Mouse (Mus musculus) thymus, adult 2 months (tissue): Measurements from ENCODE around the gene Utp6. TPM values are rescaled to one million over a fixed set of nuclear protein-coding genes. Genes with fewer than 3 reads are reported as not detected.

Experiments used
- DNase-seq: peaks from one replicate; pipeline ENCODE4 v3.0.0; 2021
- H3K27ac ChIP-seq: fragments of 200-500 bp; 2 replicates; pipeline ENCODE4 v1.5.1; 2012; ENCODE audit warnings: low read length, control low read depth; ENCODE audit not compliant: control insufficient read depth, insufficient read depth
- H3K27me3 ChIP-seq: fragments of 200-500 bp; 2 replicates; pipeline ENCODE4 v1.6.1; 2012; ENCODE audit warnings: mild to moderate bottlenecking, low read length, moderate library complexity, mixed read lengths; ENCODE audit not compliant: control insufficient read depth, insufficient read depth
- H3K36me3 ChIP-seq: fragments of 200-500 bp; 2 replicates; pipeline ENCODE4 v1.6.1; 2012; ENCODE audit warnings: mild to moderate bottlenecking, low read length, moderate library complexity; ENCODE audit not compliant: control insufficient read depth, insufficient read depth
- H3K4me1 ChIP-seq: fragments of 200-500 bp; replicated peaks from 2 replicates; pipeline ENCODE4 v1.6.1; 2012; ENCODE audit warnings: low read length; ENCODE audit not compliant: control insufficient read depth, insufficient read depth
- H3K4me3 ChIP-seq: fragments of 200-500 bp; 2 replicates; pipeline ENCODE4 v1.5.1; 2012; ENCODE audit warnings: mild to moderate bottlenecking, low read length, control low read depth, moderate library complexity; ENCODE audit not compliant: control insufficient read depth, insufficient read depth
- CTCF ChIP-seq: fragments of 200-500 bp; IDR thresholded peaks from 2 replicates; pipeline ENCODE4 v1.5.1; 2012; ENCODE audit warnings: mild to moderate bottlenecking, control low read depth, low read length, moderate library complexity, borderline replicate concordance; ENCODE audit not compliant: control insufficient read depth, poor library complexity, insufficient read depth; ENCODE audit errors: extremely low read depth
- POLR2A ChIP-seq: fragments of 200-500 bp; IDR thresholded peaks from 2 replicates; pipeline ENCODE4 v1.6.1; 2012; ENCODE audit warnings: mild to moderate bottlenecking, low read length, control low read depth, moderate library complexity; ENCODE audit not compliant: control insufficient read depth, poor library complexity, insufficient read depth; ENCODE audit errors: extremely low read depth
- WGBS: fragments of 180-500 bp; shearing (Covaris S2); methylation state at CpG from one replicate; pipeline ENCODE4 v1.1.7; 2018; 5-methylcytosine and 5-hydroxymethylcytosine counted together
- polyA plus RNA-seq: library from polyadenylated mRNA; depleted of rRNA; stranded (reverse); fragments of >200 nt; gene quantifications from 2 replicates; pipeline ENCODE4 v1.2.3, GENCODE M21; 2012; rRNA removed

The Utp6 gene
- polyA plus RNA-seq, 1 experiment: 7.8 TPM

- Histone ChIP-seq H3K4me1 (no peaks in the 10 kb centered on the region), H3K27me3 (no peaks in the 10 kb centered on the region), H3K4me3 (no peak overlapping the region), H3K36me3 (no peaks in the 10 kb centered on the region), H3K27ac (no peak overlapping the region)
- no peak for DNase-seq
- TF ChIP-seq POLR2A: no peak
- TF ChIP-seq CTCF: no peak
- WGBS: 89% methylated on average over 6 of the region's 6 CpGs
Measured at GRCm38 (mm10) chr11:79884784-79885183, 77.4 kb downstream of the Utp6 start.

Other genes with a start within 250 kb of the Utp6 start
- 14.7 and 17.3 TPM in 2 replicates for gene Suz12, start 30.7 kb upstream of the Utp6 start, polyA plus RNA-seq
- 65.0 and 65.3 TPM in 2 replicates for gene Crlf3, start 118.6 kb upstream of the Utp6 start, polyA plus RNA-seq
- gene Atad5, start 127.0 kb upstream of the Utp6 start, polyA plus RNA-seq: 3.6 and 5.1 TPM in 2 replicates
- 5.1 and 6.8 TPM in 2 replicates for gene Tefm, start 179.8 kb upstream of the Utp6 start, polyA plus RNA-seq
- 4.5 and 5.1 TPM in 2 replicates for gene Adap2, start 191.7 kb upstream of the Utp6 start, polyA plus RNA-seq
- 4.3 and 4.9 TPM in 2 replicates for gene Rnf135, start 221.5 kb upstream of the Utp6 start, polyA plus RNA-seq
- gene Rhot1, start 246.6 kb upstream of the Utp6 start, polyA plus RNA-seq: 11.7 and 13.7 TPM in 2 replicates